11 mouse cellular contexts compared by ENCODE assay signal in the genomic region with DNA sequence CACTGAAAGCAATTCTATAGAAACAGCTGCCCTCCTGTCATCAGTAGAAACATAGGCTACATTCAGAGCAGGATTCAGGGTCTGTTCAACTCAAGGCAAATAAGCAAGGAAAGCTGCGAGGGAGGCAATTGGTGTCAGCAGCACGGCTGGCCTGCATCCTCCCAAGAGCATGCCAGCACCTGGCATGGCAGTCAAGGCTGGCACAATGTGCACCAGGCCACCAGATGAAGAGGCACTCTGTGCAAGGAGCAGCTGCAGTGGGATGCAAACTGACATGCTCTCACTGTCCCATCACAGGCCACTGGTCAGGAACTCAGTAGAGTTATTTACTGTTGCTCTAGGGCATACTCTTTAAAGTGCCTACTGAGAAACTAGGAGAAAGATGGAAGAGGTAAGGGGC. TPM values are rescaled to one million over a fixed set of nuclear protein-coding genes. Genes with fewer than 3 reads are reported as not detected.
DNase-seq lines count a peak whose midpoint lies in the region; ATAC-seq and TF ChIP-seq lines count a peak whose summit lies in the region.
"Had no signal": no experiment of that assay in that cellular context is flagged by ENCODE, and none has a peak within 500 bp of the region (broad histone marks: within the 10 kb centered on the region; RNA-seq: fewer than 3 reads in every experiment).

No protein-coding gene starts in this region.

- peak in 1 of 2 experiments; percentile 33 for DNase-seq in heart, adult 2 months
- no peak for DNase-seq in heart, postnatal 4 days
- peak; percentile 68 to 71 for DNase-seq in right cerebral cortex, postnatal 10 days (ENCODE audit: low spot score in 2 of 2)
- DNase-seq in right cerebral cortex, postnatal 25 days = no peak
- peak; percentile 68 for DNase-seq in gastrocnemius, postnatal 14 days
- DNase-seq in kidney, adult 2 months = no peak
- DNase-seq: kidney, adult 9 months had no signal

- no peak for ATAC-seq in neural tube, embryonic 15.5 days (ENCODE audit: low FRiP score)
- no peak for ATAC-seq in monocyte, adult 5-6 weeks (replicated peaks; ENCODE audit: insufficient number of reproducible peaks, low FRiP score, low TSS enrichment, poor library complexity, severe bottlenecking)

- H3K36me3 ChIP-seq in heart, adult 2 months (ENCODE audit: control insufficient read depth, insufficient read depth, low read length) = peaks cover 3% of the 10 kb centered on the region
- H3K36me3 ChIP-seq in neural tube, embryonic 15.5 days = no peaks in the 10 kb centered on the region
- no peaks in the 10 kb centered on the region for H3K36me3 ChIP-seq in kidney, adult 2 months (ENCODE audit: control insufficient read depth, insufficient read depth, low read length)
- H3K36me3 ChIP-seq: embryonic facial prominence, embryonic 13.5 days had no signal

- no peak overlapping the region for H3K4me3 ChIP-seq in heart, adult 2 months
- H3K4me3 ChIP-seq in neural tube, embryonic 15.5 days (replicated peaks) = no peak overlapping the region
- no peak overlapping the region for H3K4me3 ChIP-seq in kidney, adult 2 months (ENCODE audit: insufficient read depth, low read depth, low read length)
- H3K4me3 ChIP-seq: embryonic facial prominence, embryonic 13.5 days; limb, embryonic 13.5 days had no signal

- no peak overlapping the region for H3K9ac ChIP-seq in heart, adult 2 months (ENCODE audit: low read depth, low read length)
- no peak overlapping the region for H3K9ac ChIP-seq in neural tube, embryonic 15.5 days (replicated peaks)
- H3K9ac ChIP-seq: embryonic facial prominence, embryonic 13.5 days; limb, embryonic 13.5 days had no signal

- peak overlapping the region; percentile 7; the same call in 1 of the 2 replicates for H3K27ac ChIP-seq in heart, adult 2 months
- 0 out of 2 replicates have a peak overlapping the region, but pooled peaks have one; percentile 35 for H3K27ac ChIP-seq in neural tube, embryonic 15.5 days (replicated peaks)
- H3K27ac ChIP-seq in kidney, adult 2 months (ENCODE audit: insufficient read depth, low read depth, low read length) = no peak overlapping the region
- H3K27ac ChIP-seq: embryonic facial prominence, embryonic 13.5 days; limb, embryonic 13.5 days had no signal

- H3K4me1 ChIP-seq in heart, adult 2 months (ENCODE audit: control insufficient read depth, insufficient read depth, low read length) = peaks cover 10% of the 10 kb centered on the region
- H3K4me1 ChIP-seq in neural tube, embryonic 15.5 days = peaks cover 29% of the 10 kb centered on the region
- peaks cover 37% of the 10 kb centered on the region for H3K4me1 ChIP-seq in kidney, adult 2 months (ENCODE audit: control insufficient read depth, insufficient read depth, low read length)

- no peak for TF ChIP-seq CTCF in heart, adult 2 months (IDR thresholded peaks at IDR 0.05)
- TF ChIP-seq CTCF in kidney, adult 2 months (conservative IDR thresholded peaks at IDR 0.05; ENCODE audit: insufficient read depth, insufficient read length, low read depth, low read length) = no peak

- H3K4me2 ChIP-seq in neural tube, embryonic 15.5 days = no peak overlapping the region
- H3K4me2 ChIP-seq: embryonic facial prominence, embryonic 13.5 days; limb, embryonic 13.5 days had no signal

- no peaks in the 10 kb centered on the region for H3K9me3 ChIP-seq in neural tube, embryonic 15.5 days (replicated peaks)
- H3K9me3 ChIP-seq: embryonic facial prominence, embryonic 13.5 days; limb, embryonic 13.5 days had no signal

- intact Hi-C loops in heart, adult 2 months (cut with DNase I) = no loop called here
- intact Hi-C loops in gastrocnemius, postnatal 14 days (cut with DNase I; ENCODE audit: low total_unique reads) = no loop called here

- no peak for TF ChIP-seq POLR2A in heart, adult 2 months (IDR thresholded peaks at IDR 0.05; ENCODE audit: insufficient read depth, low read depth, low read length)
- TF ChIP-seq POLR2A in kidney, adult 2 months (IDR thresholded peaks at IDR 0.05; ENCODE audit: low read depth, low read length) = no peak

- 42% methylated on average over 2 of the region's 2 CpGs for WGBS in heart, adult 2 months
- 59% methylated on average over 2 of the region's 2 CpGs for WGBS in neural tube, embryonic 15.5 days
- WGBS in kidney, adult 2 months = 53% methylated on average over 2 of the region's 2 CpGs

- no peak for TF ChIP-seq EP300 in heart, adult 2 months (IDR thresholded peaks at IDR 0.05; ENCODE audit: insufficient read depth, low read depth, low read length)

- H3K79me2 ChIP-seq in heart, adult 2 months (replicated peaks; ENCODE audit: control insufficient read depth, insufficient read depth, low read length) = peaks cover 5% of the 10 kb centered on the region; the same call in 1 of the 2 replicates

- no peaks in the 10 kb centered on the region for H3K27me3 ChIP-seq in heart, adult 2 months (ENCODE audit: control insufficient read depth, insufficient read depth, low read length)
- H3K27me3 ChIP-seq in neural tube, embryonic 15.5 days (replicated peaks) = no peaks in the 10 kb centered on the region
- H3K27me3 ChIP-seq in kidney, adult 2 months (replicated peaks; ENCODE audit: control insufficient read depth, insufficient read depth, low read length) = no peaks in the 10 kb centered on the region
- H3K27me3 ChIP-seq: embryonic facial prominence, embryonic 13.5 days; limb, embryonic 13.5 days had no signal

RNA-seq across cellular contexts. Expression of gene Tbxas1, which starts 34.8 kb away (rescaled TPM):
- 1 to 10 TPM; 2.1 to 2.7 TPM for total RNA-seq in heart, adult 2 months (2021)
- 1.9 and 2.7 TPM in 2 replicates for polyA plus RNA-seq in heart, adult 2 months (2012; rRNA removed)
- total RNA-seq in heart, postnatal 4 days (2021) = 1 to 10 TPM in 1 of 2 experiments, under 1 TPM in 1; 0.72 to 1.2 TPM
- total RNA-seq in gastrocnemius, postnatal 14 days (2021) = 1 to 10 TPM in 1 of 2 experiments, under 1 TPM in 1; 0.75 to 1.4 TPM
- polyA plus RNA-seq in neural tube, embryonic 15.5 days (2015; fragmentation: Nextera tagmentation; extraction: Ambion mirVana) = 2.4 and 2.5 TPM in 2 replicates
- polyA plus RNA-seq in kidney, adult 2 months (2012; rRNA removed) = 19.5 and 21.5 TPM in 2 replicates
- total RNA-seq in monocyte, adult 5-6 weeks (2017) = 10.7 to 19.2 TPM (median 18.1 TPM) in 3 replicates

RNA-seq across cellular contexts. Expression of gene Hipk2, which starts 35.6 kb away (rescaled TPM):
- 10 to 100 TPM; 91.0 to 98.5 TPM for total RNA-seq in heart, adult 2 months (2021)
- polyA plus RNA-seq in heart, adult 2 months (2012; rRNA removed) = 35.9 and 51.3 TPM in 2 replicates
- total RNA-seq in heart, postnatal 4 days (2021) = 10 to 100 TPM; 73.4 to 75.5 TPM
- 10 to 100 TPM; 45.8 to 49.0 TPM for total RNA-seq in gastrocnemius, postnatal 14 days (2021)
- 32.9 and 33.0 TPM in 2 replicates for polyA plus RNA-seq in neural tube, embryonic 15.5 days (2015; fragmentation: Nextera tagmentation; extraction: Ambion mirVana)
- polyA plus RNA-seq in kidney, adult 2 months (2012; rRNA removed) = 46.4 and 50.8 TPM in 2 replicates
- 12.4 to 19.1 TPM (median 13.0 TPM) in 3 replicates for total RNA-seq in monocyte, adult 5-6 weeks (2017)

Comparison
In these comparisons a context has a peak if more than half of its experiments do, and no peak if none do; other contexts are left out.
1. DNase-seq: peak in right cerebral cortex, postnatal 10 days (2 of 2) and gastrocnemius, postnatal 14 days (single experiment); none in heart, postnatal 4 days (single experiment), right cerebral cortex, postnatal 25 days (single experiment) and kidney, adult 2 months (single experiment).